Mouse (Mus musculus) lung, postnatal 36 days (tissue): ENCODE measurements at regions not wholly inside any gene's neighbourhood (a gene's known extent, or its start where the extent isn't known, plus 50 kb on each side); places are given as distances from the start of the nearest gene placed in this dataset.

Experiments
- DNase-seq: peaks from one replicate; pipeline ENCODE4 v3.0.0; 2022; ENCODE audit warnings: mixed read lengths

DNA sequence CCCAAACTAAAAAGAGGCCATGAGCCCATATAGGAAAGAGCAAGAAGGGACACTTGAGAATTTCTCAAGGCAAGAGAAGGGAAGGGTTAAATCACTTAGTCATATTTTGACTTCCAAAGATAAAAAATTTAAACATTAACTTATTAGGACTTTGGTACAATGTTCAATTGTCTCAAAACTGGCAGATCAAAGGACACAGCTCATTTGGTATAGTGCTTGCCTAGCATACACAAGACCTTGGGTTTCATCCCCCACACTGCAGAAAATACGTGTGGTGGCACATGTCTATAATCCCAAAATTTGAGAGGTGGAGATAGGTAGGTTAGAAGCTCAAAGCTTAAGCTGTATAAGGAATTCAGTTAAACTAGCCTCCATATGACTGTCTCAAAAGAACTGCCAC lies 658.4 kb upstream of the Pfkp start:
- DNase-seq, result no peak

- no peak for DNase-seq
These were observed 658.8 kb upstream of the Pfkp start for GRCm38 (mm10) chr13:7307396-7307795.

GRCm38 (mm10) chr13:7313474-7313873 lies 664.9 kb upstream of the Pfkp start:
- DNase-seq, result no peak

DNA sequence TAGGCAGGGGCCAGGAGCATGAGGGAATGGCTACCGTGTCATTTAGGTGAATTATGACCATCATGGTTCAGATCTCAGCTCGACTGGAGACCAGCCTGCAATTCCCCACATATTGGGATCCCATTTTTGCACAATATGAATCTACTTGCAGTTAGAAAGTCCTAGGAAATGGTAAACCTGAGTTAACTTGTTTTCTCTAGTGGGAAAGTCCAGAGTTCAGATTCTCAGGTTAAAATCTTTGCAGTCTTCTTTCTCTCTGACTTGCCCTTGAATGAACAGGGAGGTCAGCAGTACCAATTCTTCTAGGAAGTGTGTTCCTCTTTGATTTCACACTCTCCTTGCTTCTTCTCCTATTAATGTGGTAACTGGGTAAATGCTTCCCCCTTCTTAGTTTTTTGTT lies 681.6 kb upstream of the Pfkp start:
- DNase-seq, result no peak

GRCm38 (mm10) chr13:7345760-7346159 lies 697.2 kb upstream of the Pfkp start:
- no peak for DNase-seq

- no peak for DNase-seq
These were observed 699.9 kb upstream of the Pfkp start for GRCm38 (mm10) chr13:7348431-7348830.

DNA sequence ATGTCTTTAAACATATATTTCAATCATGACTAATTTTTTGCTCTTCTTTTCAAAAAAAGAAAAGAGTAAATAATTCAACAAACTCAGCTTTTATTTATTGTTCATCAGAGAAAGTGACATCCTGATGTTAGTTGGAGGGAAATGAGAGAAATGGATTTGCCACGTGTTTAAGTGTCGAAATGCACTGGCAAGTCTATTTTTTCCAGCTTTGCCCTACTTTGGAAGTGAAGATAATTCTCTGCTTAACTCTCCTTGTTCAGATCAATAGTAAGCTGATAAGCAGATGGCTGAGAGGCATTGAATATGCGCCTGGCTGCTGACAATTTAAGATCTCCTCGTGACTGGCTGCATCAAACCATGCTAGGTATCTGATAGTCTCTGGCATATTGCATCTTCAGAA lies 704.4 kb upstream of the Pfkp start:
- no peak for DNase-seq

DNA sequence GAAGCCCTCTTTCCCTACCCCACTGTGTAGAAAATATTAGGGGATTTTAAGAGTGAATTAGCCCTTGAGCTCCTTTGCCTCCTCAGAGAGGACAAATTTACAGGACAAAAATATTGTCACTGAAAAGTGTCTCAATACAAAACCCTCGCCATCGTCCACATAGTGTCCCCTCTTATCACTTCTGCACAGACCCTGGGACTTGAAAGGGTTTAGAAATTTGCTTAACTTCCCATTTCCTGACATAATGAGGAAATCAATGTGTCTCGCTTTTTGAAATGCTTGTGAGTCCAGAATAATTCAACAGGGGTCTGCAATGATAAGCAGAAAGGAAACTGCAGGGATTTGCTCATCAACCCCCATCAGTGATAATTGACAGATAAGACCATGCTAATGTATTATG lies 708.5 kb upstream of the Pfkp start:
- no peak for DNase-seq

- DNase-seq, result no peak
These were observed 725.0 kb upstream of the Pfkp start for GRCm38 (mm10) chr13:7373559-7373958.

DNA sequence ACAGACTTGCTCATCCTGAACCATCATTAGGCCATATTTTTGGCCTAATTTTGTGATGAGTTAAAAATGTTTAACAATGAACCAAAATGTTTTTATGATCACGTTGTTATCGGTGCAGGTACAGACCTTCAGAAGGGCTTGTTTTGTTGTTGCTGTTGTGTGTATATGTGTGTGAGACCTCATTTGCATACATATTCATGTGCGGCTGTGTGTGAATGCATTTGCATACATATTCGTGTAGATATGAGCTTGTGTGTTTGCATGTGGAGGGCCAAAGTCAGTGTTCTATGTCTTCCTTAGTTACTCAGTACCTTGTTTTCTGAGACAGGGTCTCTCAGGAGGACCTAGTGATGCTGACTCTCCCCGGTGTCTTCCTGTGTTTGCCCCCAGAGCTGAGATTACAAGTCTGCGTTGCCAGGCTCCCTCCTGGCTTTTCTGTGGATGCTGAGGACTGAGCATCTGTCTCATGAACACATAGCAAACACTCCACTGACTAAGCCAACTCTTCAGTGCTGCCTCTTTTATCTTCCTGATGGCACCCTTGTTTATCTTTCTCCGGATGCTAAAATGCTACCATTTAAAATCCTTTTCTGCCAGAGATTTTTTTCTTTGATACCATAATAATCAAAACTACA lies 726.5 kb upstream of the Pfkp start:
- DNase-seq, result no peak

DNA sequence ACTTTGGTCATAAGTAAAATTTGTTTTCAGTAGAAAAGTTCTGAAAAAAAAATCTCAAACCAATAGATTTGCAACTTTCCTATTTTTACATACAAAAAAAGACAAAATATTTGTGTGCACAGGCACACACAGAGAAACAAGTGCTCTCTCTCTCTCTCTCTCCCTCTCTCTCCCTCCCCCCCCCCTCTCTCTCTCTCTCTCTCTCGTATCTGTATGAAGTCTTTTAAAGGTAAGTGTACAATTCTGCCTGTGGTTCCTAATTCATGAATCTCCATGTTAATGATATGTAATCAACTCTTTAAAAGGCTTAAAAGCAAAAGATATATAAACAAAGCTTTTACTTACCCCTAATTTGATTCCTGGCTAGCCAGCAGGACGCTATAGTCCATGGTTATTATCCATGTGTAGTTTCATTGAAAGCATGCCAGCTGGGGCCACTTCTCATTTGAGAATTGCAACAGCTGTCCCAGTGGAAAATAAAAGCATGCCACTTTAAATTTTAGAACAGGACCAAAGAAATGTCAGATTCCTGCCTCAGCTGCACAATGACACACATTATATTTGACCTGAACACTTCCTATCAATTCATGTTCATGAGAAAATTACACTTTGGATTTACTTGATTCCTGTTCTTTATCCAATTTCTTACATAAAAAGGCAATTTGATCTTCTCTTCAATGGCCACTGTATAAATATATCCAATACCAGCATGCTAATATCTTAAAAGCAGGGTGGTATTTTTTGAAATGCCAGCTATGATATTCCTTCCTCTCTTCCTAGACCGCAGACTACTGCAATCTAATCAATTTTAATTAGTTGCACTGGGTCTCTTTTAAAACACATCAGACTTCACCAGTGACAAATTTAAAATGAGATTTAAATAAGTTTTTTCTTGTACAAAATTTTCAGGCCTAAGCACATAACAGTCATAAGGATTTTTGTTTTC lies 766.0 kb upstream of the Pfkp start:
- DNase-seq, result no peak

DNA sequence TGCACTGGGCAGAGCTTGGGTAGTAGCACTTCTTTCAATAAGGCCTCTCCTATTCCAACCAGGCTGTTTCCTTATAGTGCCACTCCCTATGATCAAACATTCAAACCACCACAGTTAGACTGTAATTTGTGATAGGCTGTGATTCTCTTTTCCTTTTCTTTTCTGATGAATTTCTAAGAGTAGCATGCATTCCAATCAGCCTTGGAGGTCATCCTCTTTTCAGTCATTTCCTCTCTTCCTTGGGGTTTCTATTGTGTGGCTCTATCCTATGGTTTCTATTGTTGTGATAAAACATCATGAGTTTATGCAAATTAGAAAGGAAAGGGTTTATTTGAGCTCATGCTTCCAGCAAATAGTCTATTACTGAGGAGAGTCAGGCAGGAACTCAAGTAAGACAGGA lies 774.9 kb upstream of the Adarb2 start:
- DNase-seq, result no peak

DNA sequence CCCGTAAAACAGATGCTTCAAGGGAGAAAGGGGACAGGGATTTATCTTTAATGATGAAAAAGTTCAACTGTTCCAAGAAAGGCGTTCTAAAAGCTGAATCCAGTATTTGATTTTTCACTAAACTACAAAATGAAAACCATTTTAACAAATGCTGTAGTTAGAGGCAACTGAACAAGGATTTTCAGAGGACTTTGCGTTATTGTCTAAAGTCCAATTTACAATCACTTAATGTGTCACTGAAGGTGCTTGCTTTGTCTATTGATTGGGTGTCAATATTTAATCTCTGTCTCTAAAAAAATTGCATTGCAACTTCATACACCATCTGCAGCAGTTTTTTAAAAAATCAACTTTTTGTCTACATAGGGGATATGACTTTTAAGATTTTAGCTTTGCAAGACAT lies 773.4 kb upstream of the Adarb2 start:
- no peak for DNase-seq

GRCm38 (mm10) chr13:7451434-7452002 lies 751.1 kb upstream of the Adarb2 start:
- DNase-seq, result peak; percentile 9

DNA sequence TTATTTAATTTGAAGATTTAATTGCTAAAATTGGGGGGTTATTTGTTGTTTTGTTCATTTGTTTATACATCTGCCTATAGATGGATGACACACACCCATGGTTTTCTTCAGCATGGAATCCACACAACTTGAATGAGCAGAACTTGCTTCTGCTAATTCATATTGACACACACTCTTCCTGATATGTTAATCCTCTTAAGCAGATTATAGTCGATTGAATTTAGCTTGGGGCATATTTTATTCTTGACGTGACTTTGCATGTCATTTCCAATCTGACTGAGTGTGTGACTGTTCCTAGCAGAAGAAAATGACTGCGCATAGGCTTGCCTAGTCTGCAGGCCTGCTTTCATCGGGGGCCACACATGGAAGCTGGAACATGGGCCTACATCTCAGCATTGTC lies 727.0 kb upstream of the Adarb2 start:
- no peak for DNase-seq

GRCm38 (mm10) chr13:7518090-7518489 lies 684.6 kb upstream of the Adarb2 start:
- no peak for DNase-seq

GRCm38 (mm10) chr13:7524436-7524835 lies 678.2 kb upstream of the Adarb2 start:
- DNase-seq, result no peak

GRCm38 (mm10) chr13:7538856-7539255 lies 663.8 kb upstream of the Adarb2 start:
- no peak for DNase-seq

DNA sequence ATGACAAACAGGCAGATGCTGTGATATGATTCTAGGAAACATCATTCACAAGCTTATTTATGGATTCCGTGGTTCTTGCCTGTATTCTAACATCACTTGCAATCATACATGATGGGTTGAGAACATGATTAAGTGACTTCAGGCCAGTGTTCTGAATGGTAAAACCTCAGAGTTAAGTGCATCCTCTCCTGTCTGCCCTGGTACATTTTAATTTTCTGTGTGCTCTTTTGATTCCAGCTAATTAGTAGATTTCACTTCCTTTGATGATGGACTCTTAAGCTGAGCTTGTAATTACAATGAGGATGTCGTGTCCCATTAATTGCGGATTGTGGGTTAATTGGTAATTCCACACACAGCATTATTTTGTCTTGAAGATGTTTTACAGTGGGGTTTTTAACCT lies 618.6 kb upstream of the Adarb2 start:
- no peak for DNase-seq
